Mouse (Mus musculus) spleen, postnatal 10 days (tissue): Measurements from ENCODE around the gene Zscan21.

Source experiments
- DNase-seq, 2 experiments: peaks; one replicate each; pipeline ENCODE4 v3.0.0; 2021 to 2022; ENCODE audit warnings: low spot score in 2 of 2

Zscan21 gene

DNA sequence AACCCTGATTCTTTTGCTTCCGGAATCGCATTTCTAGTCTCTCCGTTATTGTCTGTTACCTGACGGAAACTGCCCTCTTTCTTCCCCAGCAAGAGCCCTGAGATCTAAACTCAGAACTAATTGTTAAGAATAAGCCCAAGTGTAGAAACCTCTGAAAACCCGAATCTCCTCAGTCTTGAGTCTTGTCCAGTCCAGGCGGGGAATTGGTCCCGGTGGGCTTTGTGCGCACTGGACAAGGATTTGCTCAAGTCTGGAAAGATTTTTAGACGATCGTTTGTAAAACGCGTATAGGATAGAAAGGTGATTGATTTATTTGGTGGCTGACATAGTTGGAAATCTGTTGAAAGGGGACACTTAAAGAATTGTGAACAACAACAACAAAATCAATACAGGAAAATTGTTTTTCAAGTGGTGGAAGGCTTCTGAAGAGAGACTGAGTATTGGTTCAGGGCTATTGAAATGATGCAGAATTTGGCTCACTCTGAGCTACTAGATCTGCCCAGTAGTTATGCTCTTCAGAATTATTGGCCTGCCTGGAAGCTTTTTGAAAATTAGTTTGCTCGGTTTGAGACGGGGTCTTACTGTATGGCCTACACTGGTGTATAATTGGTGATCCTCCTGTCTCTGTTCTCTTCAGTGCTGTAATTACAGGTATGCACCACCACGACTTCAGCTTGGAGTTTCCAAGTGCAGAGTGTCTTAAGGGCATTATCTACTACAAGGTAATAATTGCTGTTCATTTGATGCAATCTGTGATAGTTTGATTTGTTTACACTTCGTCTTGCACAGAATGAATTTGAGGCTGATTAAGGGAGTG is 704 bp downstream of the Zscan21 start:
- no peak for DNase-seq

DNA sequence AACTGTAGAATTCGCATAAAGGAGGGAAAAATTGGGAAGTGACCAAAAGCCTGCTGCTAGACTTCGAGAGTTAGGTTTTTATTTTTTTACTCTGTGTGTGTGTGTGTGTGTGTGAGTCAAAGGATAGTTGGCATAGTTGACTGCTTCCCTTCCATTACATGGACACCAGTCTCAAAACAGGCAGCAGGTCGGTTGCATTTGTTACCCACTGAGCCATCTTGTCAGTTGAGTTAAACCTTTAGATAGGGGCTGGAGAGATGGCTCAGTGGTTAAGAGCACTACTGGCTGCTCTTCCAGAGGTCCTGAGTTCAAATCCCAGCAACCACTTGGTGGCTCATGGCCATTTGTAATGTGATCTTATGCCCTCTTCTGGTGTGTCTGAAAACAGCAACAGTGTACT is 1.3 kb downstream of the Zscan21 start:
- no peak for DNase-seq

DNA sequence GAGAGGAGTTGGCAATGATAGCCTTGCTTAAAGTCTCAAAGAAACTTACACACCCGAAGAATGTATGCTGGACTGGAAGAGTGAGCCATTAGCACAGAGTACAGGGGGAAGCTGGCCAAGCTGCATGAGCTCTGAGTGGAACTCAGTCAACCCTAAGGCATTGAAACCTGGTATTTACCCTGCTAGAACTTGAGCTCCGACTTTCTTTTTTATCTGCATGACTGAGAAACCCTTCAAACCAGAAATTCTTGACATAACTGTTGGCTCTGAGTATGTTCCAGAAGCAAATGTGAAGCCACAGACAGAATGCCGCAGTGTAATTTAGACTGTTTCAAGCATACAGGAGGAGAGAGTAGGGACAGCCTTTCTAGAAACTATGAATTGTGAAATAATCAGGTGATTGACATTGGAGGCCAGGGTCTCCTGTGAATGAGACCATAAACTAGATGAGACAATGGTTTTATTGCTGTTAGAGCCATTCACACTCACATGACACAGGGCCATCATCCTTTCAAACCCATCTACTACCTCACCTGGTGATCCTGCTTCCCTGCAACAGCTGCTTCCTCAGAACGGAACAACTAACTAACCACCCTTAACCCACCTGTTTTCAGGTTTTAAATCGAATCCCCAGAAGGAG is 15.8 kb downstream of the Zscan21 start:
- DNase-seq = no peak

DNA sequence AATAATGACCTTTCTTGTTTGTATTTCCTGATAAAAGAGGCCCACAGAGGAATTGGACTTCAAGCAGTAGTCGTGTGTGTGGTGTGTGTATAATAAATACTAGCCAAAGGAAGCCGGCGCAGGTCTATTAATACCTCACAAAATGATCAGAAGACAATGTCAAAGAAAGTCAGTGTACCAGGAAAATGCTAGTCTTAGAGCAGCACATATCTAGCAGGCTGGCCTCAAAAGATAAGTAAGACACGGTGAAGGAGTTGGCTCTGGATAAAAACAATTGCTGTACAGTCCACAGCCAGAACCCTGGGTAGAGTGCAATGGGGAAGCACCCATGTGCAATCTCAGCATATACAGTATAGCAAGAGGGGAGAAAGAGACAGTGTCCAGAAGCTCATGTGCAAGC is 20.6 kb downstream of the Zscan21 start:
- DNase-seq = no peak

DNA sequence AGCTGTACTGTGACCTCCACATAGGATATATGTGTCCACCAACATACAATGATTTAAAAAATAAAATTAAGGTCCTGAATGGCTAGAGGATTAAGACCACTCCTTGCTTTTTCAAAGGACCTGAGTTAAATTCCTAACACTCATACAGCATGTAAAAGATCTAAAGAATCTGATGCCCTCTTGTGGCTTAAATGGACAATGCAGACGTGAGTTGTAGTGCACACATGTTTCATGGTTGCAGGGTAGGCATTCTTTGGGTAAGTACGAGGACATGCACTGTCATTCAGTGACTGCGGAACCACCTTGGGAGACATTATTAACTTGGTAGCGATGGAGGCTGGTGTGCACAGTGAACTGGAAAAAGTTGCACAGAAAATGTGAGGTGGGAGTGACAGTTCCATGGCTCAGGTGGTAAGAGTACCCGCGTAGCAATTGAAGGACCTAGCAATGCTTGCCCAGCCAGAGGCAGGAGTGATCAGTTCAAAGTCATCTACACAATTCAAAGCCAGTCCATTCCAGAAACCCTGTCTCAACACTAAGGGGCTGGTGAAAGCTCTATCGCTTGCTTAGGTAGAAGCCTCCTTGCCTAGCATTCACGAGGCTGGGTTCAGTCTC is 21.3 kb downstream of the Zscan21 start:
- peak in 1 of 2 experiments; percentile 51 for DNase-seq

DNA sequence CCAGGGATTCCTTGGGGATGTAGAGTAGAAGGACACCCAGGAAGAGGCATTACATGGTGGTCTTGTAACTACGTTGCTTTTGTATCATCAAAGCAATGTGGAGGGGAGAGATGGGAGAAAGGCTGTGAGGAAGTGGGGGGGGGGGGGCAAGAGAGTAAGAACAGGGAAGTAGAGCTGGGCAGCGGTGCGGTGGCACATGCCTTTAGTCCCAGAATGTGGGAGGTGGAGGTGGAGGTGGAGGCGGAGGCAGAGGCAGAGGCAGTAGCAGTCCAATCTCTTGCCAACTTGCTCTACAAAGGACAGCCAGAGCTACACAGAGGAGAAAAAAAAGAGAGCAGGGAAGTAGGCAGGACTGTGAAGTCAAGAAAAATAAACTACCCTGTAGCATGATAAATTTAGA is 21.9 kb downstream of the Zscan21 start:
- no peak for DNase-seq

DNA sequence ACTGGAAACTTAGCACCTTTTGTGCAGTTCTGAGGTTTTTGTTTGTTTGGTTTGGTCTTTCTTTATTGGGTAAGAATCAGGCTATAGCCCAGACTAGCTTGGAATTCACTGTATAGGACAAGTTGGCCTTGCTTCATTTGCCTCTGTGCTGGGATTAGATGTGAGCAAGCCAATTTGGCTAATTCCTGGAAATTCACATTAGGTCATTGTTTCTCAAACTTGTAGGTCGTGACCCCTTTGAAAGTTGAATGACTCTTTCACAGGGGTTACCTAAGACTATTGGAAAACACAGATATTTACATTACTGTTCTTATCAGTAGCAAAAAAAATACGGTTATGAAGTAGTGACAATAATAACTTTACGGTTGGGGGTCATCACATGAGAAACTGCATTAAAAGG is 37.7 kb downstream of the Zscan21 start:
- DNase-seq = no peak

DNA sequence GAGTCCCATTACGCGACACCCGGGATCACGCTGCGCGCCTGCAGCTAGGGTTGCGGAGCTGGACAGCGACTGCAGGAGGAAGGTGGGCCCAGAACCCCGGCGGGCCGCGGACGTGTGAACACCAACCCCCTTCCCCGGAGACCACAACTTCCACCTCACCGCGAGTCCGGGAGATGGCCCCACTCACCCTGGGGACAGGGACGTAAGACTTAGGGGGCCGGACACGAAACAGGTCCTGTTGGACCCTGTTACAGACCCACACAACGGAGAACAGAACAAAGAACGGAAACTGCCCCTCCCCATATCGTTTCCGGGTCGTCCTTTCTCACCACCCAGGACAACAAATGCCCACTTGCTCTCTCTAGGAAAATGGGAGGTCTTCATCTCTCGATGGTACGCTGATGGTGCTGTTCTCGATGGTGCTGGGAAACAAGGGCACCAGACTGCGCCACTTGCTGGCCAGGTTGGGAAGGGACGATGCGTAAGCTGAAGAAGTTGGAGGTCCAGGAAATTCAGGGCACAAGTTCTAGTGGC is 38.8 kb downstream of the Zscan21 start, which contains the start of gene Zfp113:
TSS of gene Zfp113 (minus strand) at position 302 of the 534 bp plus-strand sequence.
- peak; percentile 74 to 90 for DNase-seq

DNA sequence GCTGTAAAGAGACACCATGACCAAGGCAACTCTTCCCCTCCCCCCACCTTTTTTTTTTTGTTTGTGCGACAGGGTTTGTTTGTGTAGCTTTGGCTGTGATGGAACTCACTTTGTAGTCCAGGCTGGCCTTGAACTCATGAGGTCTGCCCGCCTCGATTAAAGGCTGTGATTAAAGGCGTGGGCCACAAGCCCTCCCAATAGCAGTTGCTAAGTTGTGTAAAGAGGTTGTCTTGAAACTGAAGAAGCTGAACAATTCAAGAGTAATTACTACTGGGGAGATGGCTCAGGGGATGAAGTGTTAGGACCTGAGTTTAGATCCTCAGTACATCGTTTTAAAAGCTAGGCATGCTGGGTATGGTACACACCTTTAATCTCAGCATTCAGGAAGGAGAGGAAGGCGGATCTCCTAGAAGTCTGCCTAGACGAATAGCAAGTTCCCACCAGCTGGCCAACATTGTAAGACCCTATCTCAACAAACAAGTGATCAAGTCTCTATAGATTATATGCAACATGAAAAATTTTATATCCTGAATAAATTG is 43.6 kb downstream of the Zscan21 start:
- DNase-seq = no peak

DNA sequence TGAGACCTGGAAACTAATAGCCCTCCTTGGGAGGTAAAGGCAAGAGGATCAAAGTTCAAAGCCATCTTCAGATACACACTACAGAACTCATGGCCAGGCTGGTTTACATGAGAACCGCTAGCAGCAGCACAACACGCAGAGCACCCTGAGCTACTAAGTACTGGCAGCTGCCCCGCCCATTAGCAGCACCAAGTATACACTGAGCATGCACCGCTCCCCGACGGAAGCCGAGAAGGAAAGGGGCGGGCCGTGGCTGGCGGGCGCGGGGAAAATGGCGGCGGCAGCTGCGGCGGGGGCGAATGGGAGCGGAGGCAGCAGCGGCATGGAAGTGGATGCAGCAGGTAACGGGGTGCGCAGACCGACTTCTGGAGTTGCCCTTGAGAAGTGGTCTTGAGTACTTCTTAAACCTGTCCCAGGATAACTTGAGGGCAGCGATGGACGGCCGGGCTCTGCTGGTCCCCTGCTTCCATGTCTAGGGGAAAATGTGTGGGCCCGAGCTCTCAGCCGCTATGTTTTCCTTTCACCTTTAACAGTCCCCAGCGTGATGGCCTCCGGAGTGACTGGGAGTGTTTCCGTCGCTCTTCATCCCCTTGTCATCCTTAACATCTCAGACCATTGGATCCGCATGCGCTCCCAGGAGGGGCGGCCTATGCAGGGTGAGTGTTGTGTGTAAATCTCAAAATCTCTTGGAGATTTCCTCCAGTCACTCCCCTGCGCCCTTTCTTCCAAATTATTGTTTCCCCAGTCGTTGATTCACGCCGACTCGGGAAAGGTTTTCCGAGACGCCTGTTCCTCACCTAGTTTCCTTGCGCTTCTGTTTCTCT is 44.4 kb downstream of the Zscan21 start, which contains the start of gene Cops6:
TSS of gene Cops6 (plus strand) at position 230 of the 824 bp plus-strand sequence.
- DNase-seq = peak; percentile 88 to 96

DNA sequence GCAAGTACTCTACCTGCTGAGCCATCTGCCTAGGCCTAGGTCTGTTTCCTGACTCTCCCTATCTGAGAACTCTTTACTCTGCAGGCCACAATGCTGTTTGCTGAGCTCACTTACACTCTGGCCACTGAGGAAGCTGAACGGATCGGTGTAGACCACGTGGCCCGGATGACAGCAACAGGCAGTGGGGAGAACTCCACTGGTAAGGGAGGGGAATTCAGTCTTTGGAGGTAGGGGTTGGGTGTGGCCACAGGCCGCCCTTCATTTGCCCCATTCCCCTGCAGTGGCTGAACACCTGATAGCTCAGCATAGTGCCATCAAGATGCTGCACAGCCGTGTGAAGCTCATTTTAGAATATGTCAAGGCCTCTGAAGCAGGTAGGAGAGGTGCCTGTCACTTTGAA is 46.3 kb downstream of the Zscan21 start:
- no peak for DNase-seq

DNA sequence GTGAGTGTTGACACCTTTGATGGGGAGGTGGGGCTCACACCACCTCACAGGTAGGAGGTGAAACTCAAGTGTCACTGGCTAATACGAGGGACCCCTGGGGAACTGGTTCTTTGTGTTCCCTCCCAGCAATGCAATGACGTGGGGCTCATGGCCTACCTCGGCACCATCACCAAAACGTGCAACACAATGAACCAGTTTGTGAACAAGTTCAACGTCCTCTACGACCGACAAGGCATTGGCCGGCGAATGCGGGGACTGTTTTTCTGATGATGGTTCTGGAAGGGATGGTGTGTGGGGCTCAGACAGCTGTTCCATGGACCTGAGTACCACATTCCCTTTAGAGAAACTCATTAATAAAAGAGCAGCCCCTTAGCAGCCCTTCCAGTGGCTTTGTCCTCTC is 46.9 kb downstream of the Zscan21 start:
- DNase-seq = no peak

DNA sequence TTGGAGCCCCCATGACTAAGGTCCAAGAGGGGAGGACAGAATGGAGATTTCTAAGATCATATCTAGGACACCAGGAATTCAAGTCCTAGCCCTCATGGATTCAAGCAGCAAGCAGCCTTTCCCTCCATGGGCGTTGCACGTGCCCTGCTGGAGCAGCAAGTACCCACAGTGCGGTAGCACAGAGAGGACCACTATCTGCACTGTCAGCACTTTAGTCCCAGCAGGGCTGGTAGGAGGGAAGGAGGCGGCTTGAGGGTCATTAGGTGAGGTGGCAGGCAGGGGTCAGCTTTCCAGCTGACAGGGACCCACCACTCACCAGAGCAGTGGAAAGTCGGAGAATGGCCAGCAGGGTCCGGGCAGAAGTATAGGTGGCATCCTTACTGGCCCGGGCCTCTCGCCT is 48.9 kb downstream of the Zscan21 start:
- DNase-seq = no peak

DNA sequence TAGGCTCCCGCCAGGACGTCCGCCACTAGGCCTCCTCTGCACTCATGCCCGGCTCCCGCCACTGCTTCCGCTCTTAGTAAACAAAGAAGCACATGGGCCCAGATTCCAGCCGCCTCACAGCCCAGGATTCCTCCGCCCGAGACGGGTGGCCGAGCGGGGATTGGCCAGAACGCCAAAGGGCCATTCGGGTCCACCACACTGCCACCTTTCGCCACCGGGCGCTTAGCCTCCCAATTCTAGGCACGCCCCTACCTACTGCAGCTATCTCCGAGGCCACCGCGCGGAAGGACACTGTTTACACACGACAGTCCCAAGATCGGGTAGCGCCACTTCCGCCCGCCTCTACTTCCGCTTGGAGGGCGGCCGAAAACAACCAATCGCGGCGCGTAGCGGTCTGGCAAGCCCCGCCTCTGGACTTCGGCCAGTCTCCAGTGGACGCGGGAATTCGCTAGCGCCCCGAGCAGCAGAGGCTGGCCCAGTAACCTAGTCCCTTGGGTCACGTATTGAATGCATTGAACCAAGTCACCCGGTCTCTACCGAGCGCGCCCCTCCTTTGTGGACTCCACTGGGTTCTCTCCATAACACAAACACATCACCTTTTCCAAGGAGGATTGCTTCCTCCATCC is 54.3 kb downstream of the Zscan21 start:
- peak; percentile 92 to 96 for DNase-seq

DNA sequence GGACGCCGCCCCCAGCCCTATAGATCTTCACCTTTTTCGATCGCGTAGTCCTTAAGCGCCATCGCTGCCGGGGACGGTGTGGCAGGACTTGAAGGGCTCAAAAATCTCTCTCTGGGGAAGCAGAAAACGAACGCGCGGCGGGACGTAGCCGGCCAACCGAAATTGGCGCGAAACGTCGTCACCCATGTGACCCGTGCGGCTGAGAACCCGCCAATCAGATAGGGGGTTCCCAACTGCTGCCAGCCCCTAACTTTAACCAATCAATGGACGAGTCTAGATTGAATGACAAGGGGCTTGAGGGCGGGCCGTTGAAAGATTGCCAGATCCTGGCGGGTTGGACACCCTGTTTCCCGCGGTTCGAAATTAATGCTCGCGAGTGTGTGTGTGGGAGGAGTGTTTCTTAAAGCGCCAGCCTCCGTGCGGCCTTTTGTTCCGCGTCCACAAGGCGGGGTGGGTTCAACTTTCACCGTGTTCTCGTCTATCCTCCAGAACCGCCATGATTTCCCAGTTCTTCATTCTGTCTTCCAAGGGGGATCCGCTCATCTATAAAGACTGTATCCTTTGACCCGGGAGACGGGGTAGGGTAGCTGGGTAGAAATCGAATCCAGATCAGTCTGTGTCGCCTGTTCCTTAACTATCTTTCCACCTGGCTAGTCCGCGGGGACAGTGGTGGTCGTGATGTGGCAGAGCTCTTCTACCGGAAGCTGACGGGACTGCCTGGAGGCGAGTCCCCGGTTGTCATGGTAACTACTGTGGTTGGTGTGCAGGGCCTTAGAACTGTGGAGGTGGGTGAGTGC is 55.2 kb downstream of the Zscan21 start, which contains the start of the genes Ap4m1 and Mcm7:
TSS of gene Ap4m1 (plus strand) at position 308 of the 797 bp plus-strand sequence.
TSS of gene Mcm7 (minus strand) at position 728 of the 797 bp plus-strand sequence.
- peak; percentile 92 to 96 for DNase-seq

DNA sequence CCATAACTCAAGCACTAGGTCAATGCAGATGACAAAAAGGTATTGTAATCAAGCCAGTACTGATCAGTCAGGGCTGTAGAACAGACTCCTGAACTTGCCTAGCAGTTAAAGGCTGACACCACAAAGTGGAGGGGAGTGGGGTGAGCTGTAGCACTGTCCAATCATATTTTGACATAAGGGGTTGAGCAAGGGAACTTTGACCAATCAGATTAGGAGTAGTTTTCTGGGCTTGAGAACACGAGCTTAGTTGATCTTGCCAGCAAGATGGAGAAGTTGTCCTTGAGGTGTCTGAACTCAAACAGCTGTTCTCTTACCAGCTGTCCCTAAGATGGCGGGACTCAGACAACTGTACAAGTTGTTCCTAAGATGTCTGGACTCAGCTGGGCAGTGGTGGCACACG is 56.5 kb downstream of the Zscan21 start:
- no peak for DNase-seq
